Mouse (Mus musculus) heart, postnatal 0 days (tissue): ENCODE results near the gene Tmem132c.

Source experiments
- CTCF ChIP-seq: IDR thresholded peaks from 2 replicates; pipeline ENCODE4 v1.5.1; 2016; ENCODE audit warnings: antibody characterized with exemption, control low read depth, low read depth
- EP300 ChIP-seq: IDR thresholded peaks from 2 replicates; pipeline ENCODE4 v1.6.1; 2016; ENCODE audit warnings: antibody characterized with exemption, low read depth

DNA sequence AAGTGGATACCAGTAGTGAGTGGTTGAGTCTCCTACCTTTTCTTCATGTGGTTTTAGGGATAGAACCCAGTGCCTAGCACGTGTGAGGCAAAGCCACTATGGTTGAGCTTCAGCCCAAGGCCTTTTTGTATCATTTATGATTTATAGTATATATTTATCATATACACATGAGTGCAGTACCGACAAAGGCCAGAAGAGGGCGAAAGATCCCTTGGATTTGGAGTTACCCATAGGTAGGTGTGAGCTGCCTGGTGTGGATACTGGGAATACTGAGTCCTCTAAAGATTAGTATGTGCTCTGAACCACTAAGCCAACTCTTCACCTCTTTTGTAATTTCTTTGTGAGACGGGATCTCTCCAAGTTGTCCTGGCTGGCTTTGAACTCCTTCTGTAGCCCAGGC is 212.0 kb downstream of the Tmem132c start:
- TF ChIP-seq CTCF (peak; percentile 31), EP300 (no peak)
